Mouse (Mus musculus) embryo, embryonic 10 days (tissue): Measurements from ENCODE around the gene Arl15.

Source experiments
- DNase-seq: peaks from one replicate; pipeline ENCODE4 v3.0.0-alpha.2; 2015; ENCODE audit warnings: low spot score

The Arl15 gene

DNA sequence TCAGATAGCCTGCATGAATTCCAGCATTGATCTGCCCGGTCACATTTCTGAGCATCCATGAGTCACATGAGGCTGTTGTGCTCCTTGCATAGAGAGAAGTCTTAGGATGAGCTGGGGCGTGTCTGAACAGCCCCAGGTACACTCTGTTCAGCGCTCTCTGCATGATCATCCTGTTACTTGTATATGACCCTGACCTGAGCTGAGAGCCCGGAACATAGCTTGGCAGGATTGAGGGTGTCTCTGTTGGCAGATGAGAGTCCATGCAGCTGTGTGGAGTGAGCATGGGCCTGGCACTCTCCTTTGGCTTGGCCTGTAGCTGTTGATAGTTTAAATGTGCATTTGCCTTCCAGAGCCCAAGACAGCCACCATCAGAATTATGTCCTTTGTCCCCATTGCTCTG is 50.4 kb downstream of the Arl15 start:
- no peak for DNase-seq

DNA sequence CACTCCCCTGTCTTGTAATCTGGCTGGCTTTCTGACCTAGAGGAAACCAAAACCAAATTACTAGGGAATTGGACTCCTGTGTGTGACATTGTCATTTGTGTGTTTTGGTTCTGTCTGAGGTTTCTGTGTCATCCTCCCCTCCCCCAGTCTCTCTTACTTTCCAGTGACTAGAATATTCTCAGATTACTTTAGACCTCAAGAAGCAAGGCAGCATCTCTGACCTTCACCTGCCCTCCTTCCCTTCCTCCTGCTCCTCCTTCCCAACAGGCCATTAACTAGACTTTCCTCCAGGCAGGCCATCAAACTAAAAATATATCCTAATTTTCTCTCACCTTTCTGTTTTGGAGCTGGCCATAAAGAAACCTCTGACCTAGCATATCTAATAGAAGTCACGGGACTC is 50.9 kb downstream of the Arl15 start:
- DNase-seq, result no peak

DNA sequence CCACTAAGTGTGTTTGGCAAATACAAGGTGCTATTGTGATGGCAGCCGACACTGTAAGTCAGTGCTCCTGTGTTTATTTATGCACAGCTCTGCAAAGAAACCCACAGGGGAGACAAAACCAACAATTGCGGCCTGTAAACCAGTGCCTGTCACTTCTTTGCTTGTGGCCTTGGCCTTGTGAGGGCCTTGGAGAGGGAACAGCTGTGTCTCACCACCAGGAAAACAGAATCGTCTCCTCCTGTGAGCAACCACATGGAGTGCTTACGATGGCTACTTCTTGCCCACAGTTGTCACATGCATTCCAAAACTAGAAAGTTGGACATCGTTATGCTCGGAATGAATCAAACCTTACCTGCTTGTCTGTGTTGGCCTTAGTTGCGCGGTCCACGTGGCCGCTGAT is 52.1 kb downstream of the Arl15 start:
- no peak for DNase-seq

DNA sequence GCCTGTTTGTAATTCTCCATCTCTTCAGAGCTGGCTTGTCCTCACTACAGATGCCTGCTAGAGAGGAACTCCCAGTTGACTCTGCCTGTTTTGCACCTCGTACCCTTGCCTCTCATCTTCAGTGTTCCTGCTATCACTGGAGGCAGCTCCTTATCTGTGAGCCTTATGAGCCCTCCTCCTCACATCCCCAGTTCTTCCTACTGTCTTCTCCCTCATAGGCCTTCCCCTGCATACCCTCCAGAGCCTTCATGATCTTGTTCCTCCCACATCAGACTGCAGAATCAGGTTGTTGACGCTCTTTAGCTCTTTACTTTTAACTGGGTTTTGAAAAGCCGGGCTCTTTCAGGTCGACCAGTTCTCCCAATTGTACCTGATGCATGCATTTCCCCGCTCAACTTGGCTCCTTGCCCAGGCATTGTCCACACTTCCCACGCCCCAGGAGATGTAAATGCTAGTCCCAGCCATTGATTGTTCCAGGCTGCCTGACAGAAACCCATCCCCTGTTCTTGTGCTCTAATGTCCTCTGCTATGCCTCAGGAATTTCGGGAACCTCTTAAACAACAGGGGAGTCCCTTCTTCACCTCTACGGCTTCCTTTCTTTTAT is 56.2 kb downstream of the Arl15 start:
- no peak for DNase-seq

DNA sequence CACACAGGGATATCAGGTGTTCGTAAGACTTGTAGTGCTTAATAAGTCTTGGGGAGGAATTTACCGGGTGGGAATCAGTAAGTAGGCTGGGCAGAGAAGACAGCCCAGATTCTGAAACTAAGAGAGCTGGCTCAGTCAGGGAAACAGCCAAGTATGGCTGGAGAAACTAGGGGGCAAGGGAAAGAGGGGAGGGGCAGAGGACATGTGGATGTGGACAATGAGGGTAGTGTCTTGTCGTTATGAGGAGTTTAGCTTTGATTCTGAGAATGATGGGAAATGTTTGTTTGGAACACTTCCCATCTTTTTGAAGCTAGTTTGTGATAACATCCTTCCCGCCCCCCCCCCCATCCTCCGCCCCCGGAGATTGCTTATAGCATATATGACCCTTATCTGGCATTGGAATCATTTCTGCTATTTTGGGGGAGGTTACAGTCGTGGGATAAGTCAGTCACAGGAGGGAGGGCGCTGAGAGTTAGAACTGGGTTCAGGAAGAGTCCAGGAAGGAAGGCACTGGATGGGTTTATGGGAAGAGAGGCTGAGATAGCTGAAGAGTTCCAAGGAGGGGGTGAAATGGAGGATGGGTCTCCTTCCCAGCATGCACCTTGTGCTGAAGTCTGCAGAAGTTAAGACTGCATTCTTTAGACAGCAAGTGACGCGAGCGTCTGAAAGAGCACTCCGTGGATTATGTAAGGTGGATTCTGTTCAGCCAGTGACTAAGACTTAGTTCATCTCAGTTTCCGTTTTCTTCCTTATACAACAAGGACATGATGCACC is 57.5 kb downstream of the Arl15 start:
- no peak for DNase-seq

DNA sequence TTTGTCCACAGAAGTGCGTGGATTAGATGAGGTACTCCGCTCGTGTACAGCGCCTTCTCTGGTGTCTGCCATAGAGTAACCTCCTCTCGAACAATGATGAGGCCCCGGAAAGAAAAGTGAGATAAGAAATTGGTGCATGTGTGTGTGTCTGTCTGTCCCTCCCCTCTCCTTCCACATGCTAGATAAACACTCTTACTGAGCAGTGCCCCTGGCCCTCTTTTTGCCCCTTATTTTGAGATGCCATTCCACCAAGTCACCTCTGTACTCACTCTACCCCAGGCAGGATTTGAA is 58.0 kb downstream of the Arl15 start:
- no peak for DNase-seq

DNA sequence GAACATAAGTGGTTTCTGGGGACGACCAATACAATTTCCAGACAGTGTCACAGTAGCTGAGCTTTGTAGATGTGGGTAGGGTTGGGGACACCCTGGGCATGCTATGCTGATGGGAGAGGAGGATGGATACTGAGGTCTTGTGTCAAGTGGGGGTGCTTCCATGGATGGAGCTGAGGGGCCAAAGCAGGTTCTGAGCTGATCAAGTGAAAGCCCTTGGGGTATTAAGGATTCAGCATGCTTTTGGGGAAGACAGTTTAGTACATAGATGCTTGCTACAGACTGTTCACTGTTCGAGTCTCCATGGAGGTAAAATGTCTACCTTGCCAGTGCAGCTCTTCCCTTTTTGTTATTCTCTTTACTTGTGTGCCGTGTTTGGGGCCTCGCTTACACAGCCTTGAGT is 59.8 kb downstream of the Arl15 start:
- no peak for DNase-seq

DNA sequence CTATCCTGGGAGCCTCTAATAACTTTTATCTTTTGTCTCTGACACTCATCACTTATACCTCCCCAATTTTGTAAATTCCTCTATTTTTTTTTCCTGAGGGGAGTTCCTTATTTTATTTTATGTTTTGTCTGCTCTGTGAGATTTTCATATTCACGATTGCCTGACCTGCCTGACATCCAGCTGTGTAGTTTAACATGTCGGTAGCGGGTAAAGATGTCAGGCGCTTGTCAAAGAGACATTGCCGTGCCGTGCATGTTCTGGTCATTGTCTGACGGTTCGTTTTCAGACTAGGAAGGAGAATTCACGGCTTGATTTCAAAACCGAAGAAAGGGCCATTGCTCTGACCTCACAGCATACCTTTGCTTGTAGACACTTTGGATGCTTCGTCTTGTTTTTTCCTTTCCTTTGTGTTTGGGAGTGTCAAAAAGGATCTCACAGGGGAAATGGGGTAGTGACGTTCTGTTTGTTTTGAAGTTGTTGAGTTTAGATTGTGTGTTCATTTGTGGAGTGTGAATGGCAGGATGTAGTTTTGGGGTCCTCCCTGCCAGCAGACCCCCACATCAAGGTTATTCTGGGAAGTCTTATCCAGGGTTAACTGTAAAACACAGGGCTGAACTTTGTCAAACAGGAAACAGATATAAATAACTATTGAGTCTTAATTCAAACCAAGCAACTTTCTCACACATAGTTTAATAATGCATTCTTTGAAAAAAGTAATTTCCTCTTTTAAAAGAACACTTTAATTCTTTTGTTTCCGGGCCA is 60.4 kb downstream of the Arl15 start:
- no peak for DNase-seq

DNA sequence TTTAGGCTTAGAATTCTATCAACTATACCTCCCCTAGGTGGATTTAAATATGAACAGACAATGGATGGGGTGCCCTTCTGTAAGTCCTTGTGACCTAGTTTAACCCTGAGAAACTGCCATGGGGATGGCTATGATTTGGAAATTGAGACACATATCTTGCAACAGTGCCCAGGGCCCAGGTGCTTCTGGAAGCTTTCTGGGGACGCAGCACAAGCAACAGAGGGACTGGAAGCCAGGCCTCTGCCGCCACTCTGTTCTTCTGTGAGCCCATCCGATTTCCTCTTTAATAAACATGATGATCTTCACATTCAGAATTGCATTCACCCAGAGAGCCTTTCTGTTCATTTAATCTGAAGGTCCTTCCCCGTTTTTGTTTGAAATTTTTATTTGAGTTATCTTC is 62.6 kb downstream of the Arl15 start:
- DNase-seq, result no peak

DNA sequence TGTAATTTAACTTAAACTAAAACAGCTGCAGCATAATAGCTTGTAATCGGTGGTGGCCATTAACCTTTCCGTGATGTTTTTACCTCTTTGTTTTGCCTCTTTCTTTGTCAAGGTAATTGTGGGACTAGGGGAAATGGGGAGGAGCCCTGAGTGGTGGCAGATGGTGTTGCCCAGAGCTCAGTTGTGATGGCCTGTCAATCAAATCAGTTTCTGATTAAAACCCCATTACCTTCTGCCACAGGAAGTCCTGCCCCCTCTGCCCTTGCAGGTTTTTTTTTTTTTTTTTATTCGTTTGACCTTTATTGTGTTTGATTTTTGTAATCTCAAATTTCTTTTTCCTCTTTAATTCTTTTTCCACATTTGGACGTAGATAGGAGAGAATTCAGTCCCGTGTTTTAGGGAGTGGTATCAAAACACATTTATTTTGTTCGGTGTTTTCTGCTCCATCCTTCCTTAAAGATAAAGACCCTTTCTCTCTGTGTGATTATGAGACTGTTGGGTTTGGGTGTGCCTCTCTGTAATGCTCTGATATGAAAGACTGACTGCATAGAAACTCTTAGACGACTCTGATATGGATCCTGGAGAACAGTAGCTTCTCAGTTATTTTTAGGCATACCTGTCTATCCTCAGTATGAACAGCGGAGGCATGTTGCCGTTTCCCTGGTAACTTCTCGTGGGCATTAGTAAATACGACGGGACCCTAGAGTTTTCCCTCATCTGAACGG is 64.5 kb downstream of the Arl15 start:
- DNase-seq, result no peak

DNA sequence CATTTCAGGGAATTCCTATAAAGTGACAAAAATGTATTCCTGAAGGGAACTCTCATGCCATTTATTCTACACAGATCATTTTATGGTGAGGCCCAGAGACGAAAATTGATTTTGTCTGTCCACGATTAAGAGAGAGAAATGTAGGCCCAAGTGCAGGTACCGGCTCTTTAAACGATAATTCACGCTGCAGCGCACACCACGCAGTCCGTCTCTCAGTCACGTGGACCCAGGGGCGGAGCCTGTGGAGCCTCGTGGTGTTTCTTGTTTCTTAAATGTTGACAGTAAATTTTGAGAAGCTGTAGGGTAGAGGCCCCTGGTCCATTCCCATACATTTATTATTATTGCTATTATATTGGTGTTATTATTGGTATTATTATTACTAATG is 65.1 kb downstream of the Arl15 start:
- DNase-seq, result no peak

DNA sequence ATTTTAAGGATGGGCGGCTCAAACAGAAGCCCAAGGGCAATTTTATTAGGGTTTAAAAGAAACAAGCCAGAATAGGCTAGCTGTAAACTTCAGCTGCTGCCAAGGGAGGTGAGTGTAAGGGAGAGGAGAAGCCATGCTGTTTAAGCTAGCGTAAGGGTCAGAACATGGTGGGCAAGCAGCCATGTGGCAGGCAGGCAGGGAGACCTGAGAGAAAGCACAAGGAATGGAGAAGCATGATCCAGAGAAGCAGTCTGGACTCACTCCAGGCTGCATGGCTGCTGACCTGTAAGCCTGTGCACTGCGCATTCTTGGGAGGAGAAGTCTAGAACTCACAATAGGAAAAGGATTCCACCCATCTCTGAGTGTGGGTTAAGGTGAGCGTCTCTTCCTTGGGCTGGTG is 66.5 kb downstream of the Arl15 start:
- no peak for DNase-seq

DNA sequence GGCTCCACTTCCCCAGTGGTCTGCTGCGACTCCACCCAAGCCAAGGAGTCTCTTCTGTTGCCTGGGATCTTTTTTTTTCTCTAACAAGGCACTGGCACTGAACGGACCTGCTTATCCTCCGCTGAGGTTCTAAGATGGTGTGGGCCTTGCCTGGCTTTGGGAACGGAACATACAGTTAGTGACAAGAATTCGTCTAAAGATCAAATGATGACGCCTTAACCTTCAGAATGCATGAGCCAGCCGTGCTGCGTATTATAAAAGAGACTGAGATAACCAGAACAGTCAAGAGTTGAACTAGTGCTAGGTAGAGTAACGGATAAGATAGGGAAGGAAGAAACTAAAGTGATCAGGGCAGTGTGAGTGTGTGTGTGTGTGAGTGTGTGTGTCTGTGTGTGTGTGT is 66.9 kb downstream of the Arl15 start:
- no peak for DNase-seq

DNA sequence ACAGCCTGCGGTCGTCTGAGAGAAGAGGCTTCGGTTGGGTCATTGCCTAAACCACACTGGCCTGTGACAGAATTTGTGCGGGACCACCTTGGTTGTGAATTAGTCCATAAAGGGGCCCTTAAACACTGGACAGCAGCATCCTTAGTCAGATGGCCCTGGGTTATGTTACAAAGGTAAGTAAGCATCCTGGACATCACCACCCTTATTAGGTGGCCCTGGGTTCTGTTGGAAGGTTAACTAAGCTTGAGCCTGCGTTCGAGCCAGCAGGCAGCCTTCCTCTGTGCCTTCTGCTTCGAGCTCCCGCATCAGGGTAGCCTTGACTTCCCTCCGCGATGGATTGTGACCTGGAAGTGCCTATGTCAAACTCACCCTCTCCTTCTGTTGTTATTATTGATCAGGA is 68.6 kb downstream of the Arl15 start:
- no peak for DNase-seq

DNA sequence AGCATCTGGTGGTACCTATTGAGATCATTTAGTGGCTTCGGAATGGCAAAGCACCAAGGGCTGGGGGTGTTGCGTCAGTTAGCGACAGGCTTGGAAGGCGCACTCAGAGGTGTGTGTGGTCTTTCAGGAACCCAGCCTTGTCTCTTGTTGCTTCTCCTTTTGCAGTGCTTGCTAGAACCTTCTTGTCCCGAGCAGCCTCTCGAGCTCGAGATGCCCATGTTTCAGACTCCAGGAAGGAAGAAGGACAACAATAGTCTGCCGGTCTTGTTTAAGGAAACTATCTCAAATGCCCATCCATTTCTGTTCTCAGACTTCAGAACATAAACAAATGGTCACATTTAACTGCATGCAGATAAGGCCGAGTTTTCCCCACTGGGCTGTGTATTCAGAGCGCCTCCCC is 69.4 kb downstream of the Arl15 start:
- DNase-seq, result no peak

DNA sequence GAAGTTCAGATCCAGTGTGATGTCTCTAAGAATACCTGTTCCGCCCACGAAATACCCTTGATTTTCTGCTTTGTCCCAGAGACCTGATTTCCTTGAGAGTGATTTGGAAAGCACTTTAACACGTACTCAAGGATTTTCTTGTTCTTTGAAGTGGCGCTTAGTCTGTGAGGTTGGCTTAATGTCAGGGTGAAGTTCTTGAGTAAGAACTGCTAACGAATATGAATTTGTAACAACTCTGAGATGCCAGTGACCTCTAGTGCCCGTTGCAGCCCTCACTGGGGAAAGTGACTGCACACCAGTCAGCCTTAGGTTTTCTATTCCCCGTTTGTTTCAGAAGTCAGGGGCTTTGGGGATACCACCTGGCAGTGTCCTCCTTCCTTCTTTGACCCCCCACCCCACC is 70.0 kb downstream of the Arl15 start:
- no peak for DNase-seq

DNA sequence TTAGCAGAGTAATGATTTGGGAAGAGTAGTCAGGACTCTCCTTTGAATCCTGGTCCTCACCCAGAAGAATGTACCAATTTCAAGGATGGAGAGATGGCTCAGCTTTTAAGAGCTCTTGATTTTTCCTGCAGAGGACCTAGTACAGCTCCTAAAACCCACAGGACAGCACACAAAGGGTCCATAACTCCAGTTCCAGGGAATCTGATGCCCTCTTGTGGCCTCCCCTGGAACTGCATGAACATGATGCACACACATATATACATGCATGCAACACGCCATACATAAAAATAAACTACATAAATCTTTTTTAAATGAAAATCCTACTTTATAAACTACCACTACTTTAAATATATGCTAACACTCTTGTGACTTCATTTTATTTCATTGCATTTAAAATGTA is 70.6 kb downstream of the Arl15 start:
- peak; percentile 87 for DNase-seq

DNA sequence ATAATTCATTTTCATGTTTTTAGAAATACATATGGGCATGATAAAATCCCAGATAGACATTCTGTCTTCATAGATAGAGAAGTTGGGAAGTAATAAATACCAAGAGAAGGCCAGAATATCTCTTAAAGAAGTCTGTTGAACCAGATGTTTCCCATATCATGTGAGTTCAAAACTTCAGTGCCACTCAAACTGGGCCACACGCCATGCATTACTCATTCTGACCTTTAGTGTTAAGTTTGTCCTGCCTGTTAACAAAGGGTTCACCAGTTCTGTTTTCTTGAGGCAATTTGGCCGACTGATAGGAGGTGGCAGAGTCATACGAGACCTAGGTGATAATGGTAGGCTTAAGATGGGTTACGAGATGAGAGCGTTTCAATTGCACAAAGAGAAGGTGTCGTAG is 71.1 kb downstream of the Arl15 start:
- no peak for DNase-seq

DNA sequence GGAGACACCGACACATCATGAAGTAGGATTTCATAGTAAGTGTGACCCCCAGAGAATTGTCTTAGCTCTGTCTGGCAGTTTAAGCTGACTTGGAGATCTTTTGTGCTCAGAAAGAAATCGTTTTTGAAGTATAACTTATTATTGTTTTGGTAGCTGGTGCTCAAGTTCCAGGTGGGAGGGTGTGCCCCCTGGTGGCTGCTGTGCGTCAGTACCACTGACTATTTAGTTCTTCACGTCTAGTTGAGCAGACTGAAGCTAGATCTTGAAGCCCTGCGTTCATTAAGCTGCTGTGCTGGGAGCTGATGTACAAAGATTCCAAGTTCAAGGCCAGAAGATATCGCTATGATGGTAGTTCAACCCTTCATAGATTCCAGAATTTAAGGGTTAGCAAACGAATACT is 71.5 kb downstream of the Arl15 start:
- peak; percentile 84 for DNase-seq

DNA sequence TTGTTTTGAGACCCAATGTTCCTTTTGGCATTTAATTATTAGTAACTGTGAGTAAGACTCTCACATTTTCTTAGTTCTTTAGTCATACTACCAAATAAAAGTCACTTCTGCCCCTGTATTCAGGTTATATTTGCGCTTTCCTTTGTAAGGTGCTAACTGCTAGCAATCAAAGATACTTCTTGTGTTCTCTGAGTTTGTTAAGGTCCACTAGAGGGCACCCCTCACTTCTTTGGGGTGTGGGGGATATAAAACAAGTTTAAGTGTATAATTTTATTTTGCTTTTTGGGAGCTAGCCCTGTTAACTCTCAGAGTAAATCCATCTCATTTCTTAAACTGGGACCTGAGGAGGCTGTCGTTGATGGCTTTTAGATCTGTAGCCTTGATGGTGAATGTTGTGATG is 73.4 kb downstream of the Arl15 start:
- DNase-seq, result no peak

DNA sequence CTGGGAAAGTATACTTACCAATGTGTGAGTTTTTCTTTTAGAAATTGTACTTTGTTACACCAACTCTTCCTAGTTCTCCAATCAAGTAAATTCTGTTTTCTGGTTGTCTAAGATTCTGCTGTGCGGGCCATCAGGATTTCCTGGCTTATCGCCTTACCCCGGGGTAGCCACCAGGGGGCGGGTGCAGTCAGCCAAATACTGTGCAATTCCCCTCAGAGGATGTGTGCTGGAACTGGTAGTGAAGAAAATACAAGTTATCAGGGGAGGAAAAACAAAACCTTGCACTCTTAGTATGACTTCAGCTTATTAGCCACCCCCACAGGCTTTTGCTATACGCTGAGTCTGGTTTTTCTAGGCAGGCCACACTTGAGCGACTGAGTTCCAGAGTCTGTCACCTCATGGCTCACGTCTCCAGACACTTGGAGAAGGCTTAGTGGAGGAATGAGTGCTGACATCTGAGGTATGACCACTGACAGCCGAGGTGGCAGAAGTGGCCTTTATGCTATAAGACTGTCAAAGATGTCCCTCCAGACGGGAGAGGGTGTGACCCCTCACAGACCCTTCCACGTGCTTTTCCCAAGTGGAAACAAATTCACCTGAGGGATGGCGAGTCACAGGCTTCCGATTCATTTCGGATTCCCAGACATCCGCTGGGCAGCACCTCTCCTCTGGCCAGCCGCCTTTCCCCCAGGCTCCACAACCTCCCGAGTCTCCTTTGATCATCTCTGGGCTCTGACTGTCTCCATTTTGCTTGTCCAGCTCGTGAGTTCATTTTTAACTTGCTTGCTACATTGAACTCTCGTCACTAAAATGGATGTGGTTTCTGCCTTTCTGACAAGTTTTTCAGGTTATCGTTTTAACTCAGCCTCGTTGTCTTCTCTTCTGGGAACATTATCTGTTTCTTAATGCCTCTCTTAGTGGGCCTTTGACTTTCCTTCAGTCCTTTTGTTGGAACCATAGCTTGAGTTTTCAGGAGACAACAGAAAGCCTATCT is 75.2 kb downstream of the Arl15 start:
- DNase-seq, result peak; percentile 73

DNA sequence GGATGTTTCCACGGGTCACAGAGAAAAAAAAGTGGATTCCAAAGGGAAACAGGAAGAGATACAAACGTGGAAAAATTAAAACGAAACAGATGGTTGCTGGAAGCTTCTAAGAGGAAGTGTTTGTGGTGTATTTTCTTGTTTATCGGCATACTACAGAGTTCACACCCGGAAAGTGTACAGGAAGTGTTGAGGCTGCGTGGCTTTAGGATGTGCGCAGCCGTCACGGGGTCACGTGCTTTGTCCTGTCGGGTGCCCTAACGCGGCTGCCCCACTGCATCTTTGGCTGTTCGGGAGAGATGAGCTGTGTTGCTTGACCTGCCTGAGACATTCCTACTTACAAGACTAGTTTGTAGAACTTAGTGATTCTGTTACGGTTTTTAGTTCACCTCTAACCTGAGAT is 76.1 kb downstream of the Arl15 start:
- DNase-seq, result no peak
